Mouse (Mus musculus) CH12.LX (cell line): ENCODE data around the gene Crybg2.

Source experiments
- CTCF ChIP-seq, 2 experiments: IDR thresholded peaks in 1 of 2; conservative IDR thresholded peaks in 1 of 2; 2 replicates each; pipeline ENCODE4 v1.5.1; 2011 to 2012; ENCODE audit warnings: low read depth in 2 of 2, low read length in 2 of 2, improper control_type of control experiment in 1 of 2, inconsistent platforms in 1 of 2, mild to moderate bottlenecking in 1 of 2, moderate library complexity in 1 of 2
- EP300 ChIP-seq: IDR thresholded peaks from 2 replicates; pipeline ENCODE4 v1.6.1; 2011; ENCODE audit warnings: low read length, improper control_type of control experiment
- JUN ChIP-seq: IDR thresholded peaks from 2 replicates; pipeline ENCODE4 v1.6.1; 2011; ENCODE audit warnings: low read depth, mild to moderate bottlenecking, low read length, improper control_type of control experiment, moderate library complexity; ENCODE audit not compliant: insufficient read depth
- POLR2A ChIP-seq: IDR thresholded peaks from 2 replicates; pipeline ENCODE4 v1.6.1; 2011; ENCODE audit warnings: low read depth, mild to moderate bottlenecking, improper control_type of control experiment, low read length
- POLR2AphosphoS2 ChIP-seq: IDR thresholded peaks from 2 replicates; pipeline ENCODE4 v1.6.1; 2011; ENCODE audit warnings: low read depth, low read length, improper control_type of control experiment
- USF1 ChIP-seq: IDR thresholded peaks from 2 replicates; pipeline ENCODE4 v1.6.1; 2014; ENCODE audit warnings: low read depth, mild to moderate bottlenecking, inconsistent platforms, low read length, improper control_type of control experiment
- ZKSCAN1 ChIP-seq: IDR thresholded peaks from 2 replicates; pipeline ENCODE4 v1.6.1; 2012; ENCODE audit warnings: low read depth, inconsistent platforms, low read length, improper control_type of control experiment, borderline replicate concordance
- ZNF384 ChIP-seq: IDR thresholded peaks from 2 replicates; pipeline ENCODE4 v1.6.1; 2012; ENCODE audit warnings: low read depth, low read length, improper control_type of control experiment, inconsistent platforms

- TF ChIP-seq POLR2A (no peak), CTCF (conservative IDR thresholded peaks at IDR 0.05 in 1 of 2, IDR thresholded peaks at IDR 0.05 in 1 of 2; ENCODE audit: low read depth in 2 of 2, low read length in 2 of 2) (no peak), ZNF384 (no peak), POLR2AphosphoS2 (no peak), ZKSCAN1 (no peak), EP300 (no peak), USF1 (no peak), JUN (no peak)
Observed at GRCm38 (mm10) chr4:134132117-134132516, 71.5 kb downstream of the Crybg2 start.
